Mouse (Mus musculus) lung, embryonic 15.5 days (tissue): Measurements from ENCODE around the gene Palm3. TPM values are rescaled to one million over a fixed set of nuclear protein-coding genes. Genes with fewer than 3 reads are reported as not detected.

Experiments used
- ATAC-seq: fragments of 200-750 bp; cut with Nextera tagmentation; 2 replicates; pipeline ENCODE4 v1.8.0; 2017; ENCODE audit warnings: moderate number of reproducible peaks, borderline replicate concordance; ENCODE audit not compliant: low FRiP score, low TSS enrichment; ENCODE audit errors: extremely low read depth
- H3K27ac ChIP-seq: fragments of 300-500 bp; sonication (generic); 2 replicates; pipeline ENCODE4 v1.5.1; 2015; ENCODE audit warnings: moderate library complexity, mild to moderate bottlenecking, inconsistent platforms
- H3K27me3 ChIP-seq: fragments of 300-500 bp; sonication (generic); 2 replicates; pipeline ENCODE4 v1.6.1; 2015; ENCODE audit warnings: inconsistent platforms
- H3K36me3 ChIP-seq: fragments of 300-500 bp; sonication (generic); 2 replicates; pipeline ENCODE4 v1.6.1; 2015; ENCODE audit warnings: inconsistent platforms
- H3K4me1 ChIP-seq: fragments of 300-500 bp; sonication (generic); 2 replicates; pipeline ENCODE4 v1.6.1; 2015; ENCODE audit warnings: inconsistent platforms
- H3K4me2 ChIP-seq: fragments of 300-500 bp; sonication (generic); 2 replicates; pipeline ENCODE4 v1.6.1; 2015; ENCODE audit warnings: inconsistent platforms, mild to moderate bottlenecking, moderate library complexity
- H3K4me3 ChIP-seq: fragments of 300-500 bp; sonication (generic); 2 replicates; pipeline ENCODE4 v1.5.1; 2015; ENCODE audit warnings: mild to moderate bottlenecking, inconsistent platforms
- H3K9ac ChIP-seq: fragments of 300-500 bp; sonication (generic); 2 replicates; pipeline ENCODE4 v1.6.1; 2015; ENCODE audit warnings: inconsistent platforms
- H3K9me3 ChIP-seq: fragments of 300-500 bp; sonication (generic); 2 replicates; pipeline ENCODE4 v1.6.1; 2016; ENCODE audit warnings: inconsistent platforms
- WGBS: fragments of 180-500 bp; shearing (Covaris S2); methylation state at CpG from one replicate; pipeline ENCODE4 v1.1.7; 2015; 5-methylcytosine and 5-hydroxymethylcytosine counted together
- polyA plus RNA-seq: library from polyadenylated mRNA; unstranded; fragments of >200 nt; fragmentation: Nextera tagmentation; extraction: Ambion mirVana; gene quantifications from 2 replicates; pipeline ENCODE4 v1.2.1, GENCODE M21; 2015

The Palm3 gene
- polyA plus RNA-seq, 1 experiment from 2014 or later: 6.7 TPM

GRCm38 (mm10) chr8:84011705-84012498 lies 9.4 kb upstream of the Palm3 start, which contains the start of gene 2210011C24Rik:
Gene 2210011C24Rik (minus strand): TSS chr8:84012171.
- H3K27ac ChIP-seq: no peak within 1 kb of the TSS
- H3K4me2 ChIP-seq: peak within 1 kb of the TSS; percentile 99
- H3K4me1 ChIP-seq: peaks cover 31% of the 10 kb centered on the region
- H3K9me3 ChIP-seq: no peaks in the 10 kb centered on the region
- H3K27me3 ChIP-seq: peaks cover 45% of the 10 kb centered on the region
- no peaks in the 10 kb centered on the region for H3K36me3 ChIP-seq
- 2% methylated on average over 45 of the region's 45 CpGs for WGBS
- ATAC-seq: peak; percentile 52; the same call in 1 of the 2 replicates
- H3K4me3 ChIP-seq: peak within 1 kb of the TSS; percentile 51
- peak within 1 kb of the TSS; percentile 48 for H3K9ac ChIP-seq

GRCm38 (mm10) chr8:84012499-84013165 lies 8.6 kb upstream of the Palm3 start:
- peaks cover 45% of the 10 kb centered on the region for H3K27me3 ChIP-seq
- H3K36me3 ChIP-seq: no peaks in the 10 kb centered on the region
- H3K9ac ChIP-seq: no peak overlapping the region
- H3K27ac ChIP-seq: no peak overlapping the region
- peak overlapping the region; percentile 99 for H3K4me2 ChIP-seq
- H3K9me3 ChIP-seq: no peaks in the 10 kb centered on the region
- peak overlapping the region; percentile 51 for H3K4me3 ChIP-seq
- 9% methylated on average over 35 of the region's 35 CpGs for WGBS
- H3K4me1 ChIP-seq: peaks cover 31% of the 10 kb centered on the region
- no peak for ATAC-seq

GRCm38 (mm10) chr8:84015833-84016232 lies 5.4 kb upstream of the Palm3 start:
- H3K4me1 ChIP-seq: peaks cover 27% of the 10 kb centered on the region
- no peak overlapping the region for H3K4me3 ChIP-seq
- H3K9ac ChIP-seq: no peak overlapping the region
- H3K36me3 ChIP-seq: no peaks in the 10 kb centered on the region
- H3K27ac ChIP-seq: no peak overlapping the region
- ATAC-seq: no peak
- 92% methylated on average over 5 of the region's 5 CpGs for WGBS
- H3K4me2 ChIP-seq: no peak overlapping the region
- no peaks in the 10 kb centered on the region for H3K9me3 ChIP-seq
- H3K27me3 ChIP-seq: peaks cover 44% of the 10 kb centered on the region

- H3K4me1 ChIP-seq: peaks cover 41% of the 10 kb centered on the region
- H3K4me2 ChIP-seq: no peak overlapping the region
- no peak overlapping the region for H3K9ac ChIP-seq
- no peak overlapping the region for H3K4me3 ChIP-seq
- no peak for ATAC-seq
- no peaks in the 10 kb centered on the region for H3K9me3 ChIP-seq
- H3K27me3 ChIP-seq: peaks cover 25% of the 10 kb centered on the region; the same call in 1 of the 2 replicates
- no peak overlapping the region for H3K27ac ChIP-seq
- no peaks in the 10 kb centered on the region for H3K36me3 ChIP-seq
- 71% methylated on average over 9 of the region's 9 CpGs for WGBS
Measured at GRCm38 (mm10) chr8:84019738-84020137, 1.5 kb upstream of the Palm3 start.

- Histone ChIP-seq H3K4me1 (peaks cover 52% of the 10 kb centered on the region), H3K9me3 (no peaks in the 10 kb centered on the region), H3K27me3 (peaks cover 38% of the 10 kb centered on the region), H3K36me3 (no peaks in the 10 kb centered on the region), H3K4me3 (peak overlapping the region; percentile 26), H3K27ac (peak overlapping the region; percentile 75), H3K9ac (peak overlapping the region; percentile 24), H3K4me2 (peak overlapping the region; percentile 56)
- ATAC-seq: no peak
- WGBS: 36% methylated on average over 12 of the region's 12 CpGs
Measured at GRCm38 (mm10) chr8:84021569-84021968, 298 bp downstream of the Palm3 start.

GRCm38 (mm10) chr8:84023085-84023484 lies 1.8 kb downstream of the Palm3 start:
- Histone ChIP-seq H3K4me2 (peak overlapping the region; percentile 14), H3K9ac (no peak overlapping the region), H3K9me3 (no peaks in the 10 kb centered on the region), H3K27ac (peak overlapping the region; percentile 26; the same call in 1 of the 2 replicates), H3K36me3 (no peaks in the 10 kb centered on the region), H3K4me3 (no peak overlapping the region), H3K27me3 (peaks cover 50% of the 10 kb centered on the region), H3K4me1 (peaks cover 54% of the 10 kb centered on the region)
- 5% methylated on average over 5 of the region's 5 CpGs for WGBS
- ATAC-seq: no peak

GRCm38 (mm10) chr8:84023631-84024030 lies 2.4 kb downstream of the Palm3 start:
- H3K36me3 ChIP-seq: no peaks in the 10 kb centered on the region
- WGBS: 44% methylated on average over 1 of the region's 1 CpGs
- H3K27ac ChIP-seq: no peak overlapping the region
- H3K27me3 ChIP-seq: peaks cover 50% of the 10 kb centered on the region
- H3K9me3 ChIP-seq: no peaks in the 10 kb centered on the region
- H3K4me2 ChIP-seq: peak overlapping the region; percentile 14
- H3K9ac ChIP-seq: no peak overlapping the region
- peaks cover 54% of the 10 kb centered on the region for H3K4me1 ChIP-seq
- no peak overlapping the region for H3K4me3 ChIP-seq
- no peak for ATAC-seq

- peaks cover 54% of the 10 kb centered on the region for H3K4me1 ChIP-seq
- H3K4me2 ChIP-seq: no peak overlapping the region
- H3K36me3 ChIP-seq: no peaks in the 10 kb centered on the region
- H3K4me3 ChIP-seq: no peak overlapping the region
- H3K9me3 ChIP-seq: no peaks in the 10 kb centered on the region
- H3K9ac ChIP-seq: no peak overlapping the region
- WGBS: 16% methylated on average over 10 of the region's 10 CpGs
- no peak for ATAC-seq
- H3K27ac ChIP-seq: no peak overlapping the region
- H3K27me3 ChIP-seq: peaks cover 50% of the 10 kb centered on the region
Measured at GRCm38 (mm10) chr8:84024171-84024570, 2.9 kb downstream of the Palm3 start.

- Histone ChIP-seq H3K4me2 (peak overlapping the region; percentile 73), H3K9me3 (no peaks in the 10 kb centered on the region), H3K9ac (peak overlapping the region; percentile 14), H3K4me1 (peaks cover 45% of the 10 kb centered on the region), H3K36me3 (no peaks in the 10 kb centered on the region), H3K4me3 (peak overlapping the region; percentile 42), H3K27ac (no peak overlapping the region), H3K27me3 (peaks cover 38% of the 10 kb centered on the region)
- WGBS: 2% methylated on average over 41 of the region's 41 CpGs
- peak; percentile 71; the same call in 1 of the 2 replicates for ATAC-seq
Measured at GRCm38 (mm10) chr8:84025863-84026262, 4.6 kb downstream of the Palm3 start.

- Histone ChIP-seq H3K4me3 (no peak overlapping the region), H3K9me3 (no peaks in the 10 kb centered on the region), H3K4me1 (peaks cover 30% of the 10 kb centered on the region), H3K27me3 (peaks cover 25% of the 10 kb centered on the region), H3K4me2 (no peak overlapping the region), H3K9ac (no peak overlapping the region), H3K36me3 (no peaks in the 10 kb centered on the region), H3K27ac (no peak overlapping the region)
- ATAC-seq: no peak
- 19% methylated on average over 10 of the region's 10 CpGs for WGBS
Measured at GRCm38 (mm10) chr8:84027449-84027848, 6.2 kb downstream of the Palm3 start.

GRCm38 (mm10) chr8:84029272-84029671 lies 8.0 kb downstream of the Palm3 start:
- H3K27me3 ChIP-seq: peaks cover 25% of the 10 kb centered on the region
- no peak overlapping the region for H3K9ac ChIP-seq
- H3K4me3 ChIP-seq: no peak overlapping the region
- no peak overlapping the region for H3K27ac ChIP-seq
- no peaks in the 10 kb centered on the region for H3K36me3 ChIP-seq
- ATAC-seq: no peak
- H3K9me3 ChIP-seq: no peaks in the 10 kb centered on the region
- no peak overlapping the region for H3K4me2 ChIP-seq
- WGBS: 80% methylated on average over 5 of the region's 5 CpGs
- peaks cover 13% of the 10 kb centered on the region for H3K4me1 ChIP-seq

GRCm38 (mm10) chr8:84032777-84033176 lies 11.5 kb downstream of the Palm3 start:
- no peak for ATAC-seq
- Histone ChIP-seq H3K27me3 (0 out of 2 replicates have a peak, but pooled peaks cover 3% of the 10 kb centered on the region), H3K9ac (no peak overlapping the region), H3K4me1 (no peaks in the 10 kb centered on the region), H3K9me3 (no peaks in the 10 kb centered on the region), H3K4me3 (no peak overlapping the region), H3K27ac (no peak overlapping the region), H3K4me2 (no peak overlapping the region), H3K36me3 (no peaks in the 10 kb centered on the region)
- 68% methylated on average over 4 of the region's 4 CpGs for WGBS
